Mouse (Mus musculus) lung, postnatal 0 days (tissue): ENCODE results near the gene Mast4. TPM values are rescaled to one million over a fixed set of nuclear protein-coding genes. Genes with fewer than 3 reads are reported as not detected.

Experiments
- ATAC-seq: fragments of 200-750 bp; cut with Nextera tagmentation; 2 replicates; pipeline ENCODE4 v1.8.0; 2017; ENCODE audit warnings: moderate library complexity
- DNase-seq: peaks from one replicate; pipeline ENCODE4 v3.0.0-alpha.2; 2016; ENCODE audit warnings: low spot score
- H3K27ac ChIP-seq: fragments of 300-500 bp; sonication (generic); 2 replicates; pipeline ENCODE4 v1.5.1; 2014; ENCODE audit warnings: antibody characterized with exemption, mild to moderate bottlenecking, low read length, mixed read lengths
- H3K27me3 ChIP-seq: fragments of 300-500 bp; sonication (generic); replicated peaks from 2 replicates; pipeline ENCODE4 v1.6.1; 2014; ENCODE audit warnings: low read length, mixed read lengths; ENCODE audit not compliant: insufficient read depth
- H3K36me3 ChIP-seq: fragments of 300-500 bp; sonication (generic); 2 replicates; pipeline ENCODE4 v1.6.1; 2014; ENCODE audit warnings: low read length, mixed read lengths; ENCODE audit not compliant: insufficient read depth
- H3K4me1 ChIP-seq: fragments of 300-500 bp; sonication (generic); 2 replicates; pipeline ENCODE4 v1.6.1; 2014; ENCODE audit warnings: antibody characterized with exemption, low read depth, low read length, mixed read lengths; ENCODE audit not compliant: insufficient read depth
- H3K4me2 ChIP-seq: fragments of 300-500 bp; sonication (generic); replicated peaks from 2 replicates; pipeline ENCODE4 v1.6.1; 2014; ENCODE audit warnings: low read depth, mild to moderate bottlenecking, low read length, moderate library complexity, mixed read lengths
- H3K4me3 ChIP-seq: fragments of 300-500 bp; sonication (generic); 2 replicates; pipeline ENCODE4 v1.5.1; 2014; ENCODE audit warnings: low read depth, low read length
- H3K9ac ChIP-seq: fragments of 300-500 bp; sonication (generic); replicated peaks from 2 replicates; pipeline ENCODE4 v1.6.1; 2014; ENCODE audit warnings: low read depth, mild to moderate bottlenecking
- H3K9me3 ChIP-seq: fragments of 300-500 bp; sonication (generic); 2 replicates; pipeline ENCODE4 v1.6.1; 2016; ENCODE audit warnings: low read length, mixed read lengths
- CTCF ChIP-seq: IDR thresholded peaks from 2 replicates; pipeline ENCODE4 v1.5.1; 2016; ENCODE audit warnings: antibody characterized with exemption, mild to moderate bottlenecking
- EP300 ChIP-seq: IDR thresholded peaks from 2 replicates; pipeline ENCODE4 v1.6.1; 2016; ENCODE audit warnings: antibody characterized with exemption, mild to moderate bottlenecking, control low read depth
- WGBS: fragments of 180-500 bp; shearing (Covaris S2); extraction: QIAGEN DNeasy Blood & Tissue Kit; methylation state at CpG from one replicate; pipeline ENCODE4 v1.1.7; 2014; 5-methylcytosine and 5-hydroxymethylcytosine counted together
- polyA plus RNA-seq: library from polyadenylated mRNA; unstranded; fragments of >200 nt; fragmentation: Nextera tagmentation; extraction: Ambion mirVana; gene quantifications from 2 replicates; pipeline ENCODE4 v1.2.1, GENCODE M21; 2015

Gene Mast4
- polyA plus RNA-seq, 1 experiment from 2014 or later: 15.5 TPM

GRCm38 (mm10) chr13:102866816-102867215 lies 467.5 kb downstream of the Mast4 start:
- no peak for TF ChIP-seq CTCF
- no peak for TF ChIP-seq EP300
- DNase-seq: no peak
- no peak overlapping the region for H3K9ac ChIP-seq
- peaks cover 3% of the 10 kb centered on the region; the same call in 1 of the 2 replicates for H3K4me1 ChIP-seq
- no peaks in the 10 kb centered on the region for H3K27me3 ChIP-seq
- no peak overlapping the region for H3K27ac ChIP-seq
- H3K4me2 ChIP-seq: no peak overlapping the region
- no peaks in the 10 kb centered on the region for H3K9me3 ChIP-seq
- ATAC-seq: no peak
- H3K36me3 ChIP-seq: no peaks in the 10 kb centered on the region
- no peak overlapping the region for H3K4me3 ChIP-seq

- ATAC-seq: peak; percentile 58
- Histone ChIP-seq H3K36me3 (no peaks in the 10 kb centered on the region), H3K9ac (no peak overlapping the region), H3K27me3 (no peaks in the 10 kb centered on the region), H3K9me3 (no peaks in the 10 kb centered on the region), H3K4me3 (no peak overlapping the region), H3K27ac (peak overlapping the region; percentile 63), H3K4me2 (no peak overlapping the region), H3K4me1 (peaks cover 4% of the 10 kb centered on the region; the same call in 1 of the 2 replicates)
- DNase-seq: peak; percentile 78
- WGBS: 40% methylated on average over 11 of the region's 11 CpGs
- no peak; the same call in 1 of the 2 replicates for TF ChIP-seq EP300
- no peak for TF ChIP-seq CTCF
Observed at GRCm38 (mm10) chr13:102865971-102866724, 468.1 kb downstream of the Mast4 start.

- TF ChIP-seq EP300 (no peak; the same call in 1 of the 2 replicates), CTCF (no peak)
- H3K9ac ChIP-seq: no peak overlapping the region
- peak overlapping the region; percentile 63 for H3K27ac ChIP-seq
- DNase-seq: peak; percentile 50
- H3K4me2 ChIP-seq: no peak overlapping the region
- 24% methylated on average over 3 of the region's 3 CpGs for WGBS
- H3K27me3 ChIP-seq: no peaks in the 10 kb centered on the region
- H3K4me3 ChIP-seq: no peak overlapping the region
- H3K9me3 ChIP-seq: no peaks in the 10 kb centered on the region
- H3K36me3 ChIP-seq: no peaks in the 10 kb centered on the region
- peaks cover 10% of the 10 kb centered on the region; the same call in 1 of the 2 replicates for H3K4me1 ChIP-seq
- peak; percentile 17 for ATAC-seq
Observed at GRCm38 (mm10) chr13:102865494-102865893, 468.8 kb downstream of the Mast4 start.

GRCm38 (mm10) chr13:102864840-102865239 lies 469.5 kb downstream of the Mast4 start:
- Histone ChIP-seq H3K27me3 (no peaks in the 10 kb centered on the region), H3K36me3 (no peaks in the 10 kb centered on the region), H3K9me3 (no peaks in the 10 kb centered on the region), H3K4me3 (no peak overlapping the region), H3K4me2 (no peak overlapping the region), H3K27ac (peak overlapping the region; percentile 63), H3K9ac (no peak overlapping the region), H3K4me1 (peaks cover 15% of the 10 kb centered on the region; the same call in 1 of the 2 replicates)
- no peak for DNase-seq
- 53% methylated on average over 1 of the region's 1 CpGs for WGBS
- TF ChIP-seq EP300 (no peak), CTCF (no peak)
- ATAC-seq: no peak

- 68% methylated on average over 2 of the region's 2 CpGs for WGBS
- H3K27me3 ChIP-seq: no peaks in the 10 kb centered on the region
- no peak overlapping the region for H3K4me2 ChIP-seq
- no peaks in the 10 kb centered on the region for H3K36me3 ChIP-seq
- H3K4me3 ChIP-seq: no peak overlapping the region
- H3K9me3 ChIP-seq: no peaks in the 10 kb centered on the region
- ATAC-seq (no peak), DNase-seq (no peak)
- H3K4me1 ChIP-seq: peaks cover 19% of the 10 kb centered on the region; the same call in 1 of the 2 replicates
- H3K9ac ChIP-seq: no peak overlapping the region
- TF ChIP-seq CTCF (no peak), EP300 (no peak)
- no peak overlapping the region for H3K27ac ChIP-seq
Observed at GRCm38 (mm10) chr13:102864079-102864478, 470.2 kb downstream of the Mast4 start.

- Histone ChIP-seq H3K27ac (no peak overlapping the region), H3K4me1 (peaks cover 19% of the 10 kb centered on the region; the same call in 1 of the 2 replicates), H3K4me3 (no peak overlapping the region), H3K4me2 (no peak overlapping the region), H3K36me3 (no peaks in the 10 kb centered on the region), H3K27me3 (no peaks in the 10 kb centered on the region), H3K9me3 (no peaks in the 10 kb centered on the region), H3K9ac (no peak overlapping the region)
- TF ChIP-seq EP300 (no peak), CTCF (no peak)
- DNase-seq (no peak), ATAC-seq (no peak)
- WGBS: 75% methylated on average over 2 of the region's 2 CpGs
Observed at GRCm38 (mm10) chr13:102862981-102863380, 471.3 kb downstream of the Mast4 start.
